Comparison of ENCODE assay signal across 8 mouse cellular contexts in genomic region chr4:137681408-137682104, GRCm38 (mm10). TPM values are rescaled to one million over a fixed set of nuclear protein-coding genes. Genes with fewer than 3 reads are reported as not detected.
DNase-seq lines count a peak whose midpoint lies in the region; ATAC-seq and TF ChIP-seq lines count a peak whose summit lies in the region.

No protein-coding gene starts in this region.

- ATAC-seq in lung, postnatal 0 days = peak; percentile 18; the same call in 1 of the 2 replicates
- ATAC-seq in hindbrain, embryonic 14.5 days (ENCODE audit: low FRiP score) = peak; percentile 39
- ATAC-seq in midbrain, embryonic 16.5 days = peak; percentile 44
- no peak for ATAC-seq in CD4-positive, CD25-positive, alpha-beta regulatory T cell, adult 4 months

- no peaks in the 10 kb centered on the region; the same call in 1 of the 2 replicates for H3K4me1 ChIP-seq in lung, postnatal 0 days (ENCODE audit: insufficient read depth, low read depth, low read length)
- H3K4me1 ChIP-seq in lung, adult 2 months (ENCODE audit: control insufficient read depth, insufficient read depth, low read length) = no peaks in the 10 kb centered on the region
- H3K4me1 ChIP-seq in embryonic facial prominence, embryonic 10.5 days = peaks cover 40% of the 10 kb centered on the region
- peaks cover 29% of the 10 kb centered on the region for H3K4me1 ChIP-seq in hindbrain, embryonic 14.5 days (replicated peaks; ENCODE audit: control insufficient read depth, insufficient read depth, low read length)
- peaks cover 17% of the 10 kb centered on the region for H3K4me1 ChIP-seq in midbrain, embryonic 16.5 days (ENCODE audit: control insufficient read depth, insufficient read depth, low read length)

- no peak for DNase-seq in lung, postnatal 0 days (ENCODE audit: low spot score)
- DNase-seq in lung, adult 2 months = no peak
- peak; percentile 54 for DNase-seq in embryonic facial prominence, embryonic 10.5 days (ENCODE audit: low spot score)
- DNase-seq in hindbrain, embryonic 14.5 days (ENCODE audit: low spot score) = no peak
- DNase-seq in layer of hippocampus, postnatal 36 days = peak; percentile 82 to 85
- DNase-seq in thymus, postnatal 25 days = no peak

- H3K4me2 ChIP-seq in lung, postnatal 0 days (replicated peaks; ENCODE audit: low read depth, low read length) = peak overlapping the region; percentile 43
- peak overlapping the region; percentile 73 for H3K4me2 ChIP-seq in hindbrain, embryonic 14.5 days (replicated peaks)
- H3K4me2 ChIP-seq in midbrain, embryonic 16.5 days (ENCODE audit: low read length) = peak overlapping the region; percentile 83

- TF ChIP-seq CTCF in lung, postnatal 0 days (IDR thresholded peaks at IDR 0.05) = no peak
- TF ChIP-seq CTCF in lung, adult 2 months (IDR thresholded peaks at IDR 0.05; ENCODE audit: insufficient read depth, low read length) = no peak

- H3K36me3 ChIP-seq in lung, postnatal 0 days (ENCODE audit: insufficient read depth, low read length) = no peaks in the 10 kb centered on the region
- H3K36me3 ChIP-seq in embryonic facial prominence, embryonic 10.5 days (replicated peaks) = no peaks in the 10 kb centered on the region
- no peaks in the 10 kb centered on the region for H3K36me3 ChIP-seq in hindbrain, embryonic 14.5 days (replicated peaks; ENCODE audit: control insufficient read depth, insufficient read depth)
- no peaks in the 10 kb centered on the region for H3K36me3 ChIP-seq in midbrain, embryonic 16.5 days (ENCODE audit: control insufficient read depth, insufficient read depth, low read length)

- H3K9ac ChIP-seq in lung, postnatal 0 days (replicated peaks; ENCODE audit: low read depth) = no peak overlapping the region
- peak overlapping the region; percentile 57 for H3K9ac ChIP-seq in hindbrain, embryonic 14.5 days
- H3K9ac ChIP-seq in midbrain, embryonic 16.5 days (ENCODE audit: low read depth, low read length) = peak overlapping the region; percentile 63

- H3K4me3 ChIP-seq in lung, postnatal 0 days (ENCODE audit: low read depth, low read length) = no peak overlapping the region
- H3K4me3 ChIP-seq in lung, adult 2 months (replicated peaks; ENCODE audit: extremely low read depth, low read depth, low read length) = no peak overlapping the region
- H3K4me3 ChIP-seq in embryonic facial prominence, embryonic 10.5 days = peak overlapping the region; percentile 50
- peak overlapping the region; percentile 30 for H3K4me3 ChIP-seq in hindbrain, embryonic 14.5 days (replicated peaks; ENCODE audit: low read length)
- peak overlapping the region; percentile 38 for H3K4me3 ChIP-seq in midbrain, embryonic 16.5 days (ENCODE audit: low read depth, low read length)

- H3K9me3 ChIP-seq in lung, postnatal 0 days (ENCODE audit: low read length) = no peaks in the 10 kb centered on the region
- H3K9me3 ChIP-seq in embryonic facial prominence, embryonic 10.5 days = no peaks in the 10 kb centered on the region
- no peaks in the 10 kb centered on the region for H3K9me3 ChIP-seq in hindbrain, embryonic 14.5 days (ENCODE audit: control insufficient read depth, low read length)
- no peaks in the 10 kb centered on the region for H3K9me3 ChIP-seq in midbrain, embryonic 16.5 days (replicated peaks; ENCODE audit: control insufficient read depth, low read length, poor library complexity, severe bottlenecking)

- 3% methylated on average over 50 of the region's 52 CpGs for WGBS in lung, postnatal 0 days
- 5% methylated on average over 52 of the region's 52 CpGs for WGBS in lung, adult 2 months
- 6% methylated on average over 52 of the region's 52 CpGs for WGBS in embryonic facial prominence, embryonic 10.5 days
- WGBS in hindbrain, embryonic 14.5 days = 2% methylated on average over 52 of the region's 52 CpGs
- WGBS in midbrain, embryonic 16.5 days = 4% methylated on average over 52 of the region's 52 CpGs

- no peak for TF ChIP-seq EP300 in lung, postnatal 0 days (IDR thresholded peaks at IDR 0.05)

- peaks cover 28% of the 10 kb centered on the region; the same call in 1 of the 2 replicates for H3K27me3 ChIP-seq in lung, postnatal 0 days (replicated peaks; ENCODE audit: insufficient read depth, low read length)
- peaks cover 86% of the 10 kb centered on the region for H3K27me3 ChIP-seq in embryonic facial prominence, embryonic 10.5 days (replicated peaks; ENCODE audit: low read depth, poor library complexity, severe bottlenecking)
- H3K27me3 ChIP-seq in hindbrain, embryonic 14.5 days (ENCODE audit: control insufficient read depth, insufficient read depth, low read length) = 0 out of 2 replicates have a peak, but pooled peaks cover 4% of the 10 kb centered on the region
- H3K27me3 ChIP-seq in midbrain, embryonic 16.5 days (ENCODE audit: control insufficient read depth, insufficient read depth, low read depth, low read length) = no peaks in the 10 kb centered on the region

- TF ChIP-seq POLR2A in lung, adult 2 months (IDR thresholded peaks at IDR 0.05; ENCODE audit: borderline replicate concordance, extremely low read depth, low read depth, low read length) = no peak

- H3K27ac ChIP-seq in lung, postnatal 0 days (ENCODE audit: low read length) = no peak overlapping the region
- H3K27ac ChIP-seq in embryonic facial prominence, embryonic 10.5 days (replicated peaks) = no peak overlapping the region
- peak overlapping the region; percentile 71; the same call in 1 of the 2 replicates for H3K27ac ChIP-seq in hindbrain, embryonic 14.5 days
- H3K27ac ChIP-seq in midbrain, embryonic 16.5 days (ENCODE audit: low read length) = peak overlapping the region; percentile 43

RNA-seq across cellular contexts. Expression of gene Rap1gap, which starts 17.0 kb away (rescaled TPM):
- 34.9 and 48.8 TPM in 2 replicates for polyA plus RNA-seq in lung, postnatal 0 days (2015; fragmentation: Nextera tagmentation; extraction: Ambion mirVana)
- polyA plus RNA-seq in lung, adult 2 months (2012; rRNA removed) = 68.3 and 101 TPM in 2 replicates
- 3.8 and 6.9 TPM in 2 replicates for polyA plus RNA-seq in embryonic facial prominence, embryonic 10.5 days (2016; fragmentation: Nextera tagmentation; extraction: Ambion mirVana)
- polyA plus RNA-seq in hindbrain, embryonic 14.5 days (2014; fragmentation: Nextera tagmentation; extraction: Ambion mirVana) = 80.7 and 83.9 TPM in 2 replicates
- 100 to 1,000 TPM; 273 to 281 TPM for total RNA-seq in layer of hippocampus, postnatal 36 days (2021)
- 83.0 and 105 TPM in 2 replicates for polyA plus RNA-seq in midbrain, embryonic 16.5 days (2015; fragmentation: Nextera tagmentation; extraction: Ambion mirVana)
- polyA plus RNA-seq in CD4-positive, CD25-positive, alpha-beta regulatory T cell, adult 4 months (2017; shearing (Covaris generic)) = 1 to 10 TPM in 1 of 2 experiments, not detected in 1; 1.4 TPM

Comparison
In these comparisons a context has a peak if more than half of its experiments do, and no peak if none do; other contexts are left out.
1. DNase-seq: peak in embryonic facial prominence, embryonic 10.5 days (single experiment) and layer of hippocampus, postnatal 36 days (2 of 2); none in lung, postnatal 0 days (single experiment), lung, adult 2 months (single experiment), hindbrain, embryonic 14.5 days (single experiment) and thymus, postnatal 25 days (single experiment).
2. H3K27ac ChIP-seq: peak in hindbrain, embryonic 14.5 days (single experiment) and midbrain, embryonic 16.5 days (single experiment); none in lung, postnatal 0 days (single experiment) and embryonic facial prominence, embryonic 10.5 days (single experiment).
3. H3K4me3 ChIP-seq: peak in embryonic facial prominence, embryonic 10.5 days (single experiment), hindbrain, embryonic 14.5 days (single experiment) and midbrain, embryonic 16.5 days (single experiment); none in lung, postnatal 0 days (single experiment) and lung, adult 2 months (single experiment).
4. Peak in every context shown above with its lines, with median percentiles within 50 percentile points of each other: H3K4me2 ChIP-seq.